Mouse (Mus musculus): ENCODE measurements around the gene Jakmip3.

DNA sequence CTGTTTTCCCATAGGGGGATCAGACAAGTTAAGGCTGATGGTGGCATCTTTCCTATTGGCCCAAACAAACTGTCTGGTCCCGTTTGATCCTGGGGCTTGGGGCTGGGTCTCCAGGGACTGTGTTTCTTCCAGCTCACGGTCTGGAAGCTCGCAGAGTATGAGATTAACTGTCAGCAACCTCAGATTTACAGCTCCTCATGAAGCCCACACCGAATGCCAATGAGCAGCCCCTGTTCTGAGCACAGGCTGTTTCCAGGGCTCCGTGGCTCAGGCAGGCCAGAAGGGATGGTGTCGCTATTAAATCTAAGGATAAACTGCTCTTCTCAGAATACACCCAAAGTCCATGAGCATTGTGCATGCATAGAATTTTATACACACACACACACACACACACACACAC is 133.7 kb downstream of the Jakmip3 start:
- no peak for TF ChIP-seq MAFK (IDR thresholded peaks at IDR 0.05; ENCODE audit: insufficient read depth, low read depth, low read length)
- no peak for TF ChIP-seq ZC3H11A (IDR thresholded peaks at IDR 0.05; ENCODE audit: borderline replicate concordance, low read depth, low read length)
